Mouse (Mus musculus): ENCODE data around the gene Magi1.

Magi1 gene

DNA sequence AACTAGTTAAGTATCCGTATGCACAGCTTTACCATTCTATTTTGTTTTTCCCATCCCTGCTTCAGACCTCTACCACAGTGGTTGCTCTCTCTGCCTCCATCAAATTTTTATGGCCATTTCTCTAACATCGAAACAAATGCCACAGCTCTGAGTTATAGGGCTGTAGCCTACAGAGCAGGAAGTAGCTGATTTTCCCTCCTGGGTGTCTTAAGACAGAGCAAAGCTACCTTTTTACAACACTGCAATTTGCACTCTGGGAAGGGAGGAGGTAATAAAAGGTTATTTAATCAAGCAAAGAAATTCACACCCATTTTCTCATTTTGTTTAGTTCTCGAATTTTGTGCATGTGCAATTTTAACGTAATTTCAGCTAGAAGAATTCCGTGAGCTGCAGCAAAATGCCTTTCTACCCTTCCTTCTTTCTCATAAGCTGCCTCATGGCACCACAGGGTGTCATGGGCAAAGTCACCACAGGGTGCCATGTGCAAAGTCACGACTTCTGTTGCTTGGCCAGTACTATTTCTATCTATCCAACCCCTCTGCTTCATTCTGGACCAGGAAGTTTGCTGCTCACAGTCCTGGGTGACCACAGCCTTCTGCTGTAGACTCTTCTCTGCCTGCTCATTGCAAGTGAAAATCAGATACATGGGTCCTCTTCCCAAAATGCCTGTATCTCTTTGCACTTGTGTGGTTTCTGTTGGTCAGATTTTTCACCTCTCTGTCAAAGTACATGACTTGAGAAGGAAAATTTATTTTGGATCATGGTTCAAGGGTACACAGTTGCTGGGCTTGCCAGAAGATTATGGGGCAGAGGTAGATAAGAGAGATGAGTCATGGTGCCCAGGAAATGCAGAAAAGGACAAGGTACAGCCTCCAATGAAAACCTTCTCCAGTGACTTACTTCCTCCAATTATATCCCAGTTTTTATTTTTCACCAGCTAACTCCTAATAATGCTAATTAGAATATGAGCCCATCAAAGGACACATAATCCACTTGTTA lies 167.0 kb downstream of the Magi1 start:
- DNase-seq (ENCODE audit: low read depth, low spot score): no peak

GRCm38 (mm10) chr6:94111833-94112232 lies 171.9 kb downstream of the Magi1 start:
- DNase-seq (ENCODE audit: low read depth, low spot score): no peak

- no peak for DNase-seq (ENCODE audit: low read depth, low spot score)
Measured at GRCm38 (mm10) chr6:94107401-94108107, 176.2 kb downstream of the Magi1 start.

- DNase-seq (ENCODE audit: low read depth, low spot score): no peak
Measured at GRCm38 (mm10) chr6:94103581-94103980, 180.1 kb downstream of the Magi1 start.

- no peak for DNase-seq (ENCODE audit: low read depth, low spot score)
Measured at GRCm38 (mm10) chr6:94101256-94101655, 182.5 kb downstream of the Magi1 start.

DNA sequence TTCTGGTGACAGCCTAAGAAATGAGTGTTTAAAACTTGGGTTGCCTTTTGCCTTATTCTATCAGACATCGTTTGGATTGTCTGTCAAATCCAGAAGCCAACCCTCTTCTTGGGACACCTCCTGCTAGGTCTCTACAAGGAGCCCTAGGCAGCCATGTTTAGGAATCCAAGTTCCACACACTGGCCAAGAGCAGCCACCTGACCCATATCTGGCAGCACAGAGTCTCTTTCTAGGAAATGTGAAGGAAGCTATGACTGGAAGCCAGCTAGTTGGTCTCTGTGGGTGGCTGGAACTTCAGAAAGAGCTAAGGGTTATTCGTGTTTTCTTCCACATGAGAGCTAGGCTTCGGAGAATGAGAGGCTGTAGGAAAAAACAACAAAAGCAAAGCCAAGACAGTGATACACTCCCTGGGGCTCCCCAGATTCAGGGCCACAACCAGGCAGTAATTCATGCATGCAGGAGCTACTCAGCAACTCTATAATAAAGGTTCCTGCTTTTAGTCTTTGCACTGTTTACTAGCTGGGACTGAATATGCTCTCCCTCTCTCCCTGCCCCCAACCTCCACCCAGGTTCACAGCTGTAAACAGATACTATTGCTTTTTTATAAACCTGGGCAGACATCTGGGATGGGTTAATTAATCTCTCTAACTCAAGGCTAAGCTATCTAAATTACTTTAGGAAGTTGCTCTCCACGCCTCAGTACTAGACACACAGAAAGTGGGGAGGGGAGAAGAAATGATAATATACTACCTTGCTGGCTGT lies 188.6 kb downstream of the Magi1 start:
- no peak for DNase-seq (ENCODE audit: low read depth, low spot score)

- DNase-seq (ENCODE audit: low read depth, low spot score): no peak
Measured at GRCm38 (mm10) chr6:94092969-94093597, 190.6 kb downstream of the Magi1 start.

DNA sequence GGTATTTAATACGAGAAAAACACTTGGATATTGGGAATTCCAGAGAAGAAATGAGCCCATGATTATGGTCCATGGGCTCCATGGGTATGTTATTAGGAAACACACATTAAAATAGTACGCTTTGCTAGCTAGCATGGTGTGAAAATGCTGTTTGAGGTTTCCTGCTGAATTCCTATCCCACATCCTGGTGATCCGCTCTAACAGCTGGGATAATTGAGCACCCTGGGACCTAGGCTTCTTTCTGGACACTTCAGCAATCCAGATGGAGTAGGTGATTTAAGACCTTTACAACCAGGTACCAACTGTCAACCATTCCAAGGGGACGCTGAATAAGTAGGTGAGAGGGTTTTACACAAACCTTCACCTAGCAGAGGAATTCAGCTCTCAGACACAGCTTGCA lies 191.2 kb downstream of the Magi1 start:
- DNase-seq (ENCODE audit: low read depth, low spot score): no peak

DNA sequence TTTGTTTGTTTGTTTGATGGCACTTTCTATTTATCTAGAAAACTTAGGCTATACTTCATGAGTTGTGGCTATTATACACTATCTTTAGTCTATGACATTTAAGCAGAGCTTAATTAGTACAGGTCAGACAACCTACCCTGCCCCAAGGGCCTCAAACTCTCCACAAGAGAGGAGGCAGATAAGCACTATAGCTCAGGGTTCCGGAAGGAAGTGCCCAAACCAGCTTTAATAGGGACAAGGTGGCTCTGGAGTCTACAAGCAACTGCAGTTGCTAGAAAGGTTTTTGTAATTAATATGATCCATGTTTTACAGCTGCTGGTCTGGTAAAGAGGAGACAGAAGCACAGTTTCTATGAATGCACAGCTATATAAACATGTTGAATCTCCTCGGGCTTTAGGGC lies 196.9 kb downstream of the Magi1 start:
- no peak for DNase-seq (ENCODE audit: low read depth, low spot score)

DNA sequence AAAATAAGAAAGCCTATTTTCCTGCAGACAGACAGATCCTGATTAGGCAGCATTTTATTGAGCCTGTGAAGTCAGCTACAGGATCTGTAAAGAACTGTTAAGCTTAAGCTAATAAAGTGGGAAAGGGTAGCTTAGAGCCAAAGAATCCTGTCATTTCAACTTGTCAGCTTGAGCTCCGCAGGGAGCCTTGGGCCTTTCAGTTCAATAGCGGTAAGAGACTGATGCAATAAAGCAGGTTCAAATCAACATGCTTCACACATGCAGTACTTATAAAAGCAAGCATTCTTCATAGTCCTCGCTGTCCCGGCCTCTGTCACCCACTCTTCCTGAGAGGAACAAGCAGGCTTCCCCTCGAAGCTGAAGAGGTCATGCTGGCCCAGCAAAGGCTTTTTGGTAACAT lies 199.0 kb downstream of the Magi1 start:
- DNase-seq (ENCODE audit: low read depth, low spot score): no peak

- no peak for DNase-seq (ENCODE audit: low read depth, low spot score)
Measured at GRCm38 (mm10) chr6:94083459-94083858, 200.3 kb downstream of the Magi1 start.

DNA sequence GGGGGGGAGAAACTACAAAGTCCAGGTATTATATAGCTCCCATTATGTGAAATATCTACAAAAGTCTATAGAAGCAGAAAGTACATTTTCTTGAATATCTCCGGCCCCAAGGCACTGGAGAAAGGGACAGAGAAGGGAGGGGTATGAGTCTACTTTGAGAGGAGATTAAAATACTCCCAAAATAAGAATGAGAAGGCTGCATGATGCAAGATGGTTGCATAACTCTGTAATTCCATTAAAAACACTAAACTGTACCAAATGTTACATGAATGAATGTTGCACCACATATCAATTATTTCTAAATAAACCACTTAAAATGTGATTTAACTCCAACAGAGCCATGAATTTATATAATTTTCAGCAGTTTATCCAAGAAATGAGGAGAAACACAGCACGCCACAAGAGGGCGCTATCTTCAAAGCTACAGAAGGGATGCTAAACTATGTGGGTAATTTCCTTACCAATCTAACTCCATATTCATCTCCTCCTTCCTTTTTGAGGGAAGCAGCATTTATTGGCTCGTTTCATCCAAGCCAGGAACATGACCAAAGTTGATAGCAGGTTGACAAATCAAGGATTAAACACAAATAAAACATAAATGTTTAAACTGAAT lies 202.7 kb downstream of the Magi1 start:
- peak; percentile 2 for DNase-seq (ENCODE audit: low read depth, low spot score)

DNA sequence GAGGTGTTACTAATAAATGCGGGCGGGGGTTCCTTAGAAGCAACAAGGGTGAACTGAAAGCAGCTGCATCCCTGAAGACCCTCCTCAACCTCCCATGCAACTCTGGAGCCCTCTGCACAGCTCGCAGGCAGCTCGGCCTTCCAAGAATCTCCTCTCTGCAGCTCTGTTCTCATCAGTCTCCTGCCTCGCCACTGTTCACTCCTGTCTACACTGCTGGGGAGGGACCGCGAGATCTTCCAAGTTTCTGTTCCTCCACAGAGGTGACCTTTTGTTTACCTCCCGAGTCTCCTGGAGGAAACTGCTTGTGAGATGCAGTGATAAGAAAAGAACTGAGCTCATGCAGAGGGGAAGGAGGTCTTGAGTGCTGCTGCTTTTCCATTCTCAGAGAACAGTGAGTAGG lies 204.8 kb downstream of the Magi1 start:
- no peak for DNase-seq (ENCODE audit: low read depth, low spot score)

GRCm38 (mm10) chr6:94077013-94077412 lies 206.7 kb downstream of the Magi1 start:
- no peak for DNase-seq (ENCODE audit: low read depth, low spot score)

DNA sequence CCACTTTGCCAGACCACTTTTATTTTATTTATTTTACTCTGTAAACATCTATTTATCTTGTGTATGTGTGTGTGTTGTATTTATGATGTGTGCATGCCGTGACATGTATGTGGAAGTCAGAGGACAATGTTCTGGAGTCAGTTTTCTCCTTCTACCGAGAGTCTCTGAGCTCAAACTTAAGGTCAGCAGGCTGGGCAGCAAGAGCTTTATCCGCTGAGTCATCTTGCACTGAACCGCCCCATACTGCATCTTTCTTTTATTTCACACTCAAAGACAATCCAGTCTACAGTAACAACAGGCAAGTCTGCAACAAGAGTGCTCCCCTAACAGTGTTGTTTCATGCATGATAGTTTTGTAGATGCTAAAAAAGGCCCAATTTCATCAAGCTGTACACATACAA lies 207.7 kb downstream of the Magi1 start:
- no peak for DNase-seq (ENCODE audit: low read depth, low spot score)

DNA sequence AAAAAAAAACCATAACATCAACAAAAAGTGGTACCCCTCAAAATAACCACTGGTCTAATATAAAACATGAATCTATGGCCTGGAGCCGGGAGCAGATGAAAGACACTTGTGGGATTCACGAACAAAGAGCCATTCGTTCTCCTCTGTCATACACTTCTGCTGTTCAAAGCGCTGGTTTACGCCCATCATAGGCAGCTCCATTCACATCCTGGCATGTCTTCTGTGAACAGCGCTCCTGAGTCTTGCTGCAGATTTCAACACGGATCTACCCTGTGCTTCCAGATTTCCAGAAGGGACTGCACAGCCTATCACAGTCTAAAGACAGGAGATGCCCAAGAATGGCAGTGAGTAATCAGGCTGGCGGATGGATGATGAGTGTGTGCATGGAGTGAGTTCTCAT lies 208.5 kb downstream of the Magi1 start:
- no peak for DNase-seq (ENCODE audit: low read depth, low spot score)

GRCm38 (mm10) chr6:94071676-94072075 lies 212.0 kb downstream of the Magi1 start:
- no peak for DNase-seq (ENCODE audit: low read depth, low spot score)

- no peak for DNase-seq (ENCODE audit: low read depth, low spot score)
Measured at GRCm38 (mm10) chr6:94070702-94071101, 213.0 kb downstream of the Magi1 start.

- DNase-seq (ENCODE audit: low read depth, low spot score): no peak
Measured at GRCm38 (mm10) chr6:94069421-94069820, 214.3 kb downstream of the Magi1 start.

GRCm38 (mm10) chr6:94067741-94068450 lies 215.8 kb downstream of the Magi1 start:
- DNase-seq (ENCODE audit: low read depth, low spot score): no peak

Measured in c-Kit-negative CD71-positive TER-119-positive erythroid progenitor cells, embryonic 14.5 days (primary cell).